Mouse (Mus musculus) limb, embryonic 14.5 days (tissue): ENCODE results near the gene Gpr183. TPM values are rescaled to one million over a fixed set of nuclear protein-coding genes. Genes with fewer than 3 reads are reported as not detected.

Experiments used
- ATAC-seq: fragments of 200-750 bp; cut with Nextera tagmentation; 2 replicates; pipeline ENCODE4 v1.8.0; 2017; ENCODE audit warnings: low read depth, moderate number of reproducible peaks, moderate TSS enrichment; ENCODE audit not compliant: low FRiP score
- DNase-seq: peaks from one replicate; pipeline ENCODE4 v3.0.0-alpha.2; 2015; ENCODE audit warnings: low spot score
- H3K27ac ChIP-seq: fragments of 300-500 bp; sonication (generic); replicated peaks from 2 replicates; pipeline ENCODE4 v1.5.1; 2014; ENCODE audit warnings: low read depth, mild to moderate bottlenecking, low read length, moderate library complexity, mixed read lengths
- H3K27me3 ChIP-seq: fragments of 300-500 bp; sonication (generic); 2 replicates; pipeline ENCODE4 v1.6.1; 2014; ENCODE audit warnings: low read length, mixed read lengths; ENCODE audit not compliant: control insufficient read depth, insufficient read depth
- H3K36me3 ChIP-seq: fragments of 300-500 bp; sonication (generic); 2 replicates; pipeline ENCODE4 v1.6.1; 2014; ENCODE audit warnings: mild to moderate bottlenecking, low read length, moderate library complexity, mixed read lengths; ENCODE audit not compliant: control insufficient read depth, insufficient read depth
- H3K4me1 ChIP-seq: fragments of 300-500 bp; sonication (generic); 2 replicates; pipeline ENCODE4 v1.6.1; 2014; ENCODE audit warnings: antibody characterized with exemption, low read length, mixed read lengths; ENCODE audit not compliant: control insufficient read depth, insufficient read depth
- H3K4me2 ChIP-seq: fragments of 300-500 bp; sonication (generic); replicated peaks from 2 replicates; pipeline ENCODE4 v1.6.1; 2014; ENCODE audit warnings: low read depth, mild to moderate bottlenecking, low read length, moderate library complexity; ENCODE audit not compliant: severe bottlenecking
- H3K4me3 ChIP-seq: fragments of 300-500 bp; sonication (generic); replicated peaks from 2 replicates; pipeline ENCODE4 v1.5.1; 2014; ENCODE audit warnings: low read length
- H3K9ac ChIP-seq: fragments of 300-500 bp; sonication (generic); 2 replicates; pipeline ENCODE4 v1.6.1; 2014; ENCODE audit warnings: mild to moderate bottlenecking, low read depth, low read length, moderate library complexity; ENCODE audit not compliant: severe bottlenecking
- H3K9me3 ChIP-seq: fragments of 300-500 bp; sonication (generic); 2 replicates; pipeline ENCODE4 v1.6.1; 2016; ENCODE audit warnings: low read length; ENCODE audit not compliant: control insufficient read depth
- POLR2A ChIP-seq: fragments of 200-500 bp; IDR thresholded peaks from 2 replicates; pipeline ENCODE4 v1.8.0; 2012; ENCODE audit warnings: inconsistent platforms, mild to moderate bottlenecking, moderate library complexity, borderline replicate concordance; ENCODE audit not compliant: insufficient read depth, insufficient read length; ENCODE audit errors: extremely low read depth
- WGBS: fragments of 180-500 bp; shearing (Covaris S2); extraction: QIAGEN DNeasy Blood & Tissue Kit; methylation state at CpG from one replicate; pipeline ENCODE4 v1.1.7; 2014; 5-methylcytosine and 5-hydroxymethylcytosine counted together
- polyA plus RNA-seq, 2 experiments: library from polyadenylated mRNA; depleted of rRNA in 1 of 2; stranded (reverse) in 1 of 2; unstranded in 1 of 2; fragments of >200 nt; fragmentation: Nextera tagmentation in 1 of 2; extraction: Ambion mirVana in 1 of 2; gene quantifications; 2 replicates each; pipeline versions ENCODE4 v1.2.1 to v1.2.3; 2012 to 2014

Gpr183 gene
- polyA plus RNA-seq, 2 experiments = 2.8 to 4.3 TPM

DNA sequence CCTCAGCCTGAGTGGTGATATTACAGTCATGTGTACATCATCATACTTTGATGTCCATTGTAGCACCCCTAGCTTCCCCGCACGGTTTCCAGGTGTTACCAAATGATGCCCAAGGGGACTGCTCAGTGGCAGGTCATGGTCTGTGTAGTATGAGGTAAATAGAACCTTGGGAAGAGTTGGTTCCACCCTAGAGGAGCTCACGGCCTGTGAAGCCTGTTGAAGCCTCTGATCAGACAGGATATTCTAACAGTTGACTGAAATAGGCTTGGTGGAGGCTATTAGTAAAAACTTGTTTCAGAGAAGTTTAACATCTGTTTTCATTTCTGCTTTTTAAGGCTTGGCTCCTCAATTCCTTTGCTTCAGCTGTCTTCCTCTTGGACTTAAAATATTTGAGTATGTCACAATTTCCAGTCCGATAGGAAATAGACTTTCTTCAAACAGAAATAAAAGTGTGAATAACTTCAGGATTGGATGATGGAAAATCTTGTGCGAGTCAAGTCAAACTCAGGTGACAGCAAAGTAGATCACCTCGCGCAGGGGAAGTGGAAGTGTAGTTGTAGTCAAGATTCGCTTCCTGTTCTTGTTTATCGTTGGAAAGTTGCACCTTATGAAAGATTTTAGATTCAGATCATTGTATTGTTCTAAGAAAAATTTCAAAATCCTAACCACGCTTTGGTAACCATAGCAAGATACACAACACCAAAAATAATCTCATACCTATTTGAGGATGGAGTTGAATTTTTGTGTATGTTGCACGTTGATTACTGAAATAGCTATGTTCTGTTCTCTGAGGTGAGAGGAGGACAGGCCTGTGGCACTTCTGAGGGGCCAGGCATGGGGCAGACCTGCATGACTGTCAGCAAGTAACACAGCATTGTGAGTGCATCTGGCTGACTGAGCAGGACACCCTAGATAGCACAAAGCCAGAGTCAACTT lies 26.5 kb downstream of the Gpr183 start:
- H3K36me3 ChIP-seq = peaks cover 20% of the 10 kb centered on the region
- H3K27ac ChIP-seq = no peak overlapping the region
- no peak overlapping the region for H3K4me3 ChIP-seq
- H3K9ac ChIP-seq = no peak overlapping the region
- H3K4me2 ChIP-seq = no peak overlapping the region
- H3K9me3 ChIP-seq = no peaks in the 10 kb centered on the region; the same call in 1 of the 2 replicates
- no peaks in the 10 kb centered on the region for H3K27me3 ChIP-seq
- DNase-seq (no peak), ATAC-seq (no peak)
- WGBS = 81% methylated on average over 11 of the region's 11 CpGs
- TF ChIP-seq POLR2A = no peak
- H3K4me1 ChIP-seq = no peaks in the 10 kb centered on the region

DNA sequence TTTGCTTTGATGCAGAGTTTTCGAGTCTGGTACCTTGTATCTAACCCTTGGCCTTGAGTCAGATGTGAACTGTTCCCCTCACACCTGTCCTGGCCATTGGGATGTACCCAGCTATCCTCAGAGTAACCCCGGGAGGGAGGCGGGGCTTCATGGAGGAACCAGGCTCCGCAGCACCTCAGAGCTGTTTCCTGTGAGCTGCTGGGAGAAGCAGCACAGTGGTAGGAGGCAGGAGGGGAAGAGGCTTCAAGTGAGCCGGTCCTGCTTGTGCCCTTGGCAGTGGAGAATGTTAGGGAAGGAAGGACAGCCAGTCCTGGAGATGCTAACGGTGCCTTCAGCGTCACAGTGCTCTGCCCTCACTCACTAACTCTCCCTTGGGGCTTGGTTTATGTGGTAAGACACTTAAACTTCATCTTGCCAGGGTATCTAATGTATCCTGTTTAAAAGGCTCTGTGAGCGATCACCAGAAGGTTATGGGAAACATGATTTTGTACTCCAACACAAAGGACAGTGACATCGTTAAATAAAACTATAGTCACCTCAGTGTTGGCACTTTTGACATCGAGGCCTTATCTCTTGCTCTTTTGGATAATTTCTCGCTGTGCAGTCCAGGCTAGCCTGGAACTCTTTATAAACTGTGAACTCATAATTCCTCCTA lies 27.3 kb downstream of the Gpr183 start:
- ATAC-seq (no peak), DNase-seq (no peak)
- no peak overlapping the region for H3K4me2 ChIP-seq
- peaks cover 21% of the 10 kb centered on the region for H3K36me3 ChIP-seq
- H3K4me3 ChIP-seq = no peak overlapping the region
- no peaks in the 10 kb centered on the region; the same call in 1 of the 2 replicates for H3K9me3 ChIP-seq
- H3K27ac ChIP-seq = no peak overlapping the region
- H3K9ac ChIP-seq = no peak overlapping the region
- no peaks in the 10 kb centered on the region for H3K4me1 ChIP-seq
- TF ChIP-seq POLR2A = no peak
- 75% methylated on average over 11 of the region's 11 CpGs for WGBS
- H3K27me3 ChIP-seq = no peaks in the 10 kb centered on the region

DNA sequence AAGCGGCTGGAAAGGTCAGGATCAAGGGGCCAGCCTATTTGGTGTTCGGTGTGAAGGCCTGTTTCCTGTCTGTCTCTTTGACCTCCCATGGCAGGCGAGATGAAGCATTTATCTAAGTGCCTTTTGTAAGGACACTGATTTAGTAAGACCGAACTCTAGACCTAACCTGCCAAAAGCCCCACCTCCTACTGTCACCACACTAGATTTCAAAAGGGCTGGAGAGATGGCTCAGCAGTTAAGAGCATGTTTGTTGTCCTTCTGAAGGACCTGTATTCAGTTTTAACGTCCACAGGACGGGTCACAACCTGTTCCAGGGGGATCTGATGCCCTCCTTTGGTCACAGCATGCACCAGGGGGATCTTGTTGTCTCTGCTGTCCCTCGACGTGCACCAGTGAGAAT lies 28.1 kb downstream of the Gpr183 start:
- DNase-seq = no peak
- Histone ChIP-seq H3K4me2 (no peak overlapping the region), H3K9ac (no peak overlapping the region), H3K27ac (no peak overlapping the region), H3K36me3 (peaks cover 21% of the 10 kb centered on the region), H3K4me3 (no peak overlapping the region), H3K4me1 (no peaks in the 10 kb centered on the region), H3K9me3 (no peaks in the 10 kb centered on the region; the same call in 1 of the 2 replicates), H3K27me3 (no peaks in the 10 kb centered on the region)
- ATAC-seq = no peak
- 77% methylated on average over 8 of the region's 8 CpGs for WGBS
- no peak for TF ChIP-seq POLR2A

DNA sequence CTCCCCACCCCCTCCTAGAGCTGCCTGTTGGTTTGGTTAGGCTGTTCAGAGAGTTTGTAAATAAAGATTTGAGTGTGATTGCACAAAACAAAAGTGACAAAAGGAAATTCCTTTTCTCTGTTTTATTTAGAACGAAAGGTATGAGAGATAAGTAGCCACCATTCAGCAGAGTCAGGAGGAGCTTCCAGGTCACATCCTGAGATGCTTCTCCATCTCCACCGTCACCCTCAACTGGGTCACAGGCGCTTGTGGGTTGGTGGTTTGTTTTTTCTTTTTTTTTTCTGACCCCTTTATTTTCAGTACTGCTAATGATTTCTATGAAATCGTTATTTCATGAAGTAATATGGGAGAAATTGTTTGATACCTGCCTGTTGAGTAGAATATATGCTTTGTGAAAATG lies 28.6 kb downstream of the Gpr183 start:
- no peak overlapping the region for H3K4me3 ChIP-seq
- H3K27ac ChIP-seq = no peak overlapping the region
- peaks cover 21% of the 10 kb centered on the region for H3K36me3 ChIP-seq
- no peak overlapping the region for H3K4me2 ChIP-seq
- H3K27me3 ChIP-seq = no peaks in the 10 kb centered on the region
- DNase-seq = no peak
- ATAC-seq = no peak
- H3K9ac ChIP-seq = no peak overlapping the region
- H3K9me3 ChIP-seq = no peaks in the 10 kb centered on the region; the same call in 1 of the 2 replicates
- WGBS = 91% methylated on average over 4 of the region's 4 CpGs
- no peaks in the 10 kb centered on the region for H3K4me1 ChIP-seq
- no peak for TF ChIP-seq POLR2A

DNA sequence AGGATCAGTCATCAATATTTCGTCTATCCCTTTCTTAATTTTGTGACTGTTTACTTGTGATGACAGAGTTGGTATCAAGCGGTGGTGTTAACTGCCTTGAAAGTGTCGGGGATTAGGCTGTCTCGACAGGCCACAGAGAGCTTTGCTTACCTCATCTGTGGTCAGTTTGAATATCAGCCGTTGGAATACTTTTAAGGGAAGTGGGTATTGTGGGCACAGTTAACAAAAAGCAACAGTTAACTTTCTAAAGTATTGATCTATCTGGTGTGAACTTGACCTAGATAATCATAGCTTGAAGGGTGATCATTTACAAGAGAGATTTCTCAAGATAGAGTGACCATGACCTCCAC lies 30.4 kb downstream of the Gpr183 start:
- no peaks in the 10 kb centered on the region for H3K4me1 ChIP-seq
- no peak for TF ChIP-seq POLR2A
- no peak overlapping the region for H3K4me2 ChIP-seq
- ATAC-seq (no peak), DNase-seq (no peak)
- no peak overlapping the region for H3K9ac ChIP-seq
- H3K9me3 ChIP-seq = no peaks in the 10 kb centered on the region; the same call in 1 of the 2 replicates
- H3K27ac ChIP-seq = no peak overlapping the region
- H3K4me3 ChIP-seq = no peak overlapping the region
- peaks cover 21% of the 10 kb centered on the region for H3K36me3 ChIP-seq
- 91% methylated on average over 5 of the region's 5 CpGs for WGBS
- no peaks in the 10 kb centered on the region for H3K27me3 ChIP-seq
